Mouse (Mus musculus): Measurements from ENCODE around the gene Shisa9. TPM values are rescaled to one million over a fixed set of nuclear protein-coding genes. Genes with fewer than 3 reads are reported as not detected.

Gene Shisa9
- polyA plus RNA-seq, 1 experiment from 2014 or later: 0.99 TPM

- no peak for DNase-seq (ENCODE audit: low spot score)
- Histone ChIP-seq H3K4me3 (ENCODE audit: low read depth, low read length) (no peak overlapping the region), H3K27ac (ENCODE audit: low read depth, low read length) (no peak overlapping the region), H3K9me3 (ENCODE audit: control insufficient read depth, low read length) (no peaks in the 10 kb centered on the region), H3K4me1 (replicated peaks; ENCODE audit: control insufficient read depth, insufficient read depth, low read length) (no peaks in the 10 kb centered on the region), H3K27me3 (replicated peaks; ENCODE audit: control insufficient read depth, insufficient read depth, low read length) (no peaks in the 10 kb centered on the region), H3K4me2 (no peak overlapping the region), H3K36me3 (ENCODE audit: control insufficient read depth, insufficient read depth, low read length) (no peaks in the 10 kb centered on the region), H3K9ac (ENCODE audit: low read depth, low read length) (no peak overlapping the region)
- WGBS: 59% methylated on average over 7 of the region's 7 CpGs
- ATAC-seq (replicated peaks; ENCODE audit: low FRiP score): no peak
Observed at GRCm38 (mm10) chr16:12115040-12115856, 131.3 kb downstream of the Shisa9 start.

DNA sequence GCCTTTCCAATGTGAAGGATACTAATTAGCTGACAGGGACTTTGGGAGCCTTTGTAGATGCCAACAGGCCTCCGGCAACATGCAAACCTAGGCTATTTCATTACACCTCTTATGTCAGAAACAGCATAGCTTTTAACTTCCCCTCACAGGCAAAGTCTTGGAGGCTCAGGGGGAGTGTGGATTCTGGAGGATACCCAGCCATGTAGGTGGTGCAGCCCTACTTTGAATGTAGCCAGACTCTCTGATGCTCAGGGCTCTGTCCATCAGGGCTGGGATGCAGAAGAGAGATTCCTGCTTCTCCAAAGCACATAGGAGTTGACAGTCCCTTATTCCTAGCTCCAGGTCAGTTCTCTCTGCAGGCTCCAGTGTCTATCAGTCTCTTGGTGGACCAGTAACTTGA, 133.0 kb downstream of the Shisa9 start:
- DNase-seq (ENCODE audit: low spot score) (no peak), ATAC-seq (replicated peaks; ENCODE audit: low FRiP score) (no peak)
- Histone ChIP-seq H3K27me3 (replicated peaks; ENCODE audit: control insufficient read depth, insufficient read depth, low read length) (no peaks in the 10 kb centered on the region), H3K9me3 (ENCODE audit: control insufficient read depth, low read length) (no peaks in the 10 kb centered on the region), H3K9ac (ENCODE audit: low read depth, low read length) (no peak overlapping the region), H3K4me1 (replicated peaks; ENCODE audit: control insufficient read depth, insufficient read depth, low read length) (no peaks in the 10 kb centered on the region), H3K4me2 (no peak overlapping the region), H3K27ac (ENCODE audit: low read depth, low read length) (no peak overlapping the region), H3K4me3 (ENCODE audit: low read depth, low read length) (no peak overlapping the region), H3K36me3 (ENCODE audit: control insufficient read depth, insufficient read depth, low read length) (no peaks in the 10 kb centered on the region)
- WGBS: 91% methylated on average over 1 of the region's 1 CpGs

DNA sequence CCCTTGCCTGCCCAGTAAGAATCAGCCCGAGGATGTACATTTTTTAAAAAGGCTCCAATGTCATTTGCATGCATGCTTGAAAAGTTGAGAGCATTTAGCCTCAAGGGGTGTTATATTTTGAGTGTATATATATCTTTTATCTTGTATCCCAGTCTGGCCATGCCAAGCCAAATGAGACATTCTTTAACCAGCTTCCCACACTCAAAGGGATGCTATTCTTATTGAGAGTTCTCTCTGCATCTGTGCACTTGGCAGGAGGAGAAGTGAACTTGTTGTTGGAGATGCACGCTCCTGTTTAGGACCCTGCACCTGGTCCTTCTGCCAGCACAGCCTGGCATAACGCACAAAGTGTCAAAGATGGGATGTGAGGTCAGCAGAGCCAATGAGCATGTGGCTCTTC, 135.6 kb downstream of the Shisa9 start:
- DNase-seq (ENCODE audit: low spot score): no peak
- no peaks in the 10 kb centered on the region for H3K27me3 ChIP-seq (replicated peaks; ENCODE audit: control insufficient read depth, insufficient read depth, low read length)
- H3K36me3 ChIP-seq (ENCODE audit: control insufficient read depth, insufficient read depth, low read length): no peaks in the 10 kb centered on the region
- H3K4me3 ChIP-seq (ENCODE audit: low read depth, low read length): no peak overlapping the region
- ATAC-seq (replicated peaks; ENCODE audit: low FRiP score): no peak
- no peak overlapping the region for H3K27ac ChIP-seq (ENCODE audit: low read depth, low read length)
- WGBS: 79% methylated on average over 3 of the region's 3 CpGs
- H3K9ac ChIP-seq (ENCODE audit: low read depth, low read length): no peak overlapping the region
- H3K4me1 ChIP-seq (replicated peaks; ENCODE audit: control insufficient read depth, insufficient read depth, low read length): no peaks in the 10 kb centered on the region
- no peaks in the 10 kb centered on the region for H3K9me3 ChIP-seq (ENCODE audit: control insufficient read depth, low read length)
- no peak overlapping the region for H3K4me2 ChIP-seq

DNA sequence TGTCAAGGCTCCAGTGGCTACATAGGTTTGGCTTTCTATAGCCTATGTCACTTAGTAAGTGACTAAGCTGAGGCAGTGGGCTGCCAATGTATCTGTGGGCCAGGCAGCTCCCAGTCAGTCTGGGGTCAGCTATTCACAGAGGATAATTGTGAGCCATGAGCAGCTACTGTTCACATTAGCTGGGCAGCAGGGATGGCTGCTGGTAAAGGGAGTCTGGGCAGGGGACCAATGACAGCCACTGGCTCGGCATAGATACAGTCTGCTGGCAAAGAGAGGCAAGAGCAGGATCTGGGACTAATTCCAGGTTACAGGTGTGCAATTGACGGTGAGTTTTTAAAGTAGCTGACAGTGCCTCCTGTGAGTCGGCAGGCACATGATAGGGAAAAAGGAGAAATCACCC, 145.9 kb downstream of the Shisa9 start:
- H3K27me3 ChIP-seq (replicated peaks; ENCODE audit: control insufficient read depth, insufficient read depth, low read length): no peaks in the 10 kb centered on the region
- H3K4me1 ChIP-seq (replicated peaks; ENCODE audit: control insufficient read depth, insufficient read depth, low read length): no peaks in the 10 kb centered on the region
- no peaks in the 10 kb centered on the region for H3K36me3 ChIP-seq (ENCODE audit: control insufficient read depth, insufficient read depth, low read length)
- no peak for DNase-seq (ENCODE audit: low spot score)
- WGBS: 80% methylated on average over 3 of the region's 3 CpGs
- H3K9me3 ChIP-seq (ENCODE audit: control insufficient read depth, low read length): no peaks in the 10 kb centered on the region
- ATAC-seq (replicated peaks; ENCODE audit: low FRiP score): no peak
- no peak overlapping the region for H3K9ac ChIP-seq (ENCODE audit: low read depth, low read length)
- no peak overlapping the region for H3K27ac ChIP-seq (ENCODE audit: low read depth, low read length)
- no peak overlapping the region for H3K4me3 ChIP-seq (ENCODE audit: low read depth, low read length)
- H3K4me2 ChIP-seq: no peak overlapping the region

DNA sequence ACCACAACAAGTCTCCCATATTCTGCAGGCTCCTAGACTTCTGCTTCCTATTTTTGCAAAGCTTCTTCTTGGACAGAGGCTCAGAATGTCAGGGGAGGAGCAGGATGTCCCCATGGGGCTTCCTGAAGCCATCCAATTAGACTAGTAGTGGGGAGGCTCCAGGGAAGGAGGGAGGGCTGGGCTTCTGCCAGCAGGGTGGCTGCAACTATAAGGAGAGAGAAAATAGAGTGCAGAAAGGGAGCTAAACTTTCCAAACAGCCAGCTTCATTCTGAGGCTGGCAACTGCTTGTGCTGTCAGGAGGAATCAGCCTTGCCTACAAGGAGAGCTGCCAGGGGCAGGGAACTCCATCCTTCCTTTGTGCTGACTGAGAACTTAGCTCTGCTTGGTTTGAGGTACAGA, 162.8 kb downstream of the Shisa9 start:
- no peaks in the 10 kb centered on the region for H3K4me1 ChIP-seq (replicated peaks; ENCODE audit: control insufficient read depth, insufficient read depth, low read length)
- H3K9me3 ChIP-seq (ENCODE audit: control insufficient read depth, low read length): no peaks in the 10 kb centered on the region
- H3K4me3 ChIP-seq (ENCODE audit: low read depth, low read length): no peak overlapping the region
- no peaks in the 10 kb centered on the region for H3K27me3 ChIP-seq (replicated peaks; ENCODE audit: control insufficient read depth, insufficient read depth, low read length)
- ATAC-seq (replicated peaks; ENCODE audit: low FRiP score) (no peak), DNase-seq (ENCODE audit: low spot score) (no peak)
- no peak overlapping the region for H3K4me2 ChIP-seq
- H3K36me3 ChIP-seq (ENCODE audit: control insufficient read depth, insufficient read depth, low read length): no peaks in the 10 kb centered on the region
- H3K9ac ChIP-seq (ENCODE audit: low read depth, low read length): no peak overlapping the region
- H3K27ac ChIP-seq (ENCODE audit: low read depth, low read length): no peak overlapping the region

DNA sequence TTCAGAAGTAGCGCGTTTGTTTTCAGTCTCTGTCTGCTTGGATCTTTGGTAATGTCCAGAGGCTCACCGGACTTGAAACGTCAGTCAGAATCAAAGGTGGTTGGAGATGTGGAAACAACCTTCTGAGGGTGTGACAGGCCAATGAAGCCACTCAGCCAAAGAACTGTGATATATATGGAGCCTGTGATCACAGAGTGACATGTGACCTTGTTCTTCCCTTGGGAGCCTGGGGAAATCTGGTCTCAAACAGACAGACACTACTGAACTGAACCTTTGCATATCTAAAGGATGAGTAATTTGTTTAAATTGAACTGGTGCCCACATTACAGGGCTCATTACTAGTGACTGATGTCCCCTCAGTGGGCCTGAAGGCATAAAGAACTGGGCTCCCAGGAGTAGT, 168.1 kb downstream of the Shisa9 start:
- Histone ChIP-seq H3K4me3 (ENCODE audit: low read depth, low read length) (no peak overlapping the region), H3K36me3 (ENCODE audit: control insufficient read depth, insufficient read depth, low read length) (no peaks in the 10 kb centered on the region), H3K27ac (ENCODE audit: low read depth, low read length) (no peak overlapping the region), H3K9me3 (ENCODE audit: control insufficient read depth, low read length) (no peaks in the 10 kb centered on the region), H3K27me3 (replicated peaks; ENCODE audit: control insufficient read depth, insufficient read depth, low read length) (no peaks in the 10 kb centered on the region), H3K4me1 (replicated peaks; ENCODE audit: control insufficient read depth, insufficient read depth, low read length) (no peaks in the 10 kb centered on the region), H3K9ac (ENCODE audit: low read depth, low read length) (no peak overlapping the region), H3K4me2 (no peak overlapping the region)
- WGBS: 80% methylated on average over 4 of the region's 4 CpGs
- DNase-seq (ENCODE audit: low spot score) (no peak), ATAC-seq (replicated peaks; ENCODE audit: low FRiP score) (no peak)

DNA sequence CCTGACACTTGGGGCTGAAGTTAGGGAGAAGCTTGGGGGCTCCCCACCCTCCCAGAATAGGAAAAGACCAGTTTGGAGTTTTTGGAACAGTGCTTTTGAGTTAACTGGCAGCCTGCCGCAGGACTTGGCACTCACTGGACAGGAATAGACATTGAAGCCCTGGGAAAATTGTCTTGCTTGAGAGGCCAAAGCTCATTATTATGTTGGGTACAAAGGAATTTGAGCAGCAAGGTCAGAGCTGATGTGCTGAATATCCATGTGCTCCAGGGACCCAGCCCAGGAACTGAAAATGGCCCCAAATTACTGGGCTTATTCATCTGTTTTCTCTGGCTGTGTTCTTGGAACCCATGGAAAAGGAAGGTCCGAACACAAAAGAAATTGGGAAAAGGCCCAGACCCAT, 170.6 kb downstream of the Shisa9 start:
- ATAC-seq (replicated peaks; ENCODE audit: low FRiP score): no peak

DNA sequence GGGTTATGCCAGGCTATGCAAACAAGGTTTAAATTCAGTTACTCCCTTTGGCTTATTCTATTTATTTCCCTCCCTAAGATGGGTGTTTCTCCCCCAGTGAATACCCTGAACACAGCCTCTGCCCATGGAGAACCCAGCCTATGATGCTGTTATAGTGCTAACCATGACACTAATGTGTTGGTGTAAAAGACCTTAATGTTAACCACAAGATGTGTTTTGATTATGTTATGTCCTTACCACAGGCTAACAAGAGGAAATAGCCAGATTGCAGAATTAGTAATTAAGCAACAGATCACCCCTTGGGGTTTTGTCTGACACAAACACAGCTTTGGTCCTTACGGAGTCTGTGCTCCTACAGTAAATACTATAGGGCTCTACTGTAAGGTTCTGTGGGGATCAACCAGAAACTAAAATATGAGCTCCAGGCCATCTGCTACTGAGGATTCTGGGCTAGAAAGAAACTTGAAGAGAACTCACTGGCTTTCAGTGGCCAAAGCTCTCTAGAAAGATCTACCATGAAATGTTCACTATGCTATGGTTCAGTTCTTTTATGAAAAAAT, 189.6 kb downstream of the Shisa9 start:
- WGBS: 85% methylated on average over 1 of the region's 1 CpGs
- DNase-seq (ENCODE audit: low spot score) (no peak), ATAC-seq (replicated peaks; ENCODE audit: low FRiP score) (no peak)
- Histone ChIP-seq H3K4me2 (no peak overlapping the region), H3K9ac (ENCODE audit: low read depth, low read length) (no peak overlapping the region), H3K36me3 (ENCODE audit: control insufficient read depth, insufficient read depth, low read length) (no peaks in the 10 kb centered on the region), H3K9me3 (ENCODE audit: control insufficient read depth, low read length) (no peaks in the 10 kb centered on the region), H3K27ac (ENCODE audit: low read depth, low read length) (no peak overlapping the region), H3K4me1 (replicated peaks; ENCODE audit: control insufficient read depth, insufficient read depth, low read length) (no peaks in the 10 kb centered on the region), H3K4me3 (ENCODE audit: low read depth, low read length) (no peak overlapping the region), H3K27me3 (replicated peaks; ENCODE audit: control insufficient read depth, insufficient read depth, low read length) (no peaks in the 10 kb centered on the region)

More for the DNA sequence above, 170.6 kb downstream of the Shisa9 start:
- H3K9me3 ChIP-seq (ENCODE audit: control insufficient read depth, low read length): no peaks in the 10 kb centered on the region
- H3K4me3 ChIP-seq (ENCODE audit: low read depth, low read length): no peak overlapping the region
- 90% methylated on average over 2 of the region's 2 CpGs for WGBS
- no peaks in the 10 kb centered on the region for H3K27me3 ChIP-seq (replicated peaks; ENCODE audit: control insufficient read depth, insufficient read depth, low read length)
- no peaks in the 10 kb centered on the region for H3K4me1 ChIP-seq (replicated peaks; ENCODE audit: control insufficient read depth, insufficient read depth, low read length)
- no peak overlapping the region for H3K4me2 ChIP-seq
- DNase-seq (ENCODE audit: low spot score): no peak
- H3K9ac ChIP-seq (ENCODE audit: low read depth, low read length): no peak overlapping the region
- no peaks in the 10 kb centered on the region for H3K36me3 ChIP-seq (ENCODE audit: control insufficient read depth, insufficient read depth, low read length)
- no peak overlapping the region for H3K27ac ChIP-seq (ENCODE audit: low read depth, low read length)

GRCm38 (mm10) chr16:12178031-12178430, 194.1 kb downstream of the Shisa9 start:
- WGBS: 59% methylated on average over 2 of the region's 2 CpGs

More at GRCm38 (mm10) chr16:12178031-12178430, 194.1 kb downstream of the Shisa9 start:
- no peak overlapping the region for H3K4me3 ChIP-seq (ENCODE audit: low read depth, low read length)
- ATAC-seq (replicated peaks; ENCODE audit: low FRiP score): no peak
- no peaks in the 10 kb centered on the region for H3K27me3 ChIP-seq (replicated peaks; ENCODE audit: control insufficient read depth, insufficient read depth, low read length)
- H3K4me1 ChIP-seq (replicated peaks; ENCODE audit: control insufficient read depth, insufficient read depth, low read length): no peaks in the 10 kb centered on the region
- no peak overlapping the region for H3K9ac ChIP-seq (ENCODE audit: low read depth, low read length)
- no peaks in the 10 kb centered on the region for H3K9me3 ChIP-seq (ENCODE audit: control insufficient read depth, low read length)
- no peaks in the 10 kb centered on the region for H3K36me3 ChIP-seq (ENCODE audit: control insufficient read depth, insufficient read depth, low read length)
- DNase-seq (ENCODE audit: low spot score): no peak
- no peak overlapping the region for H3K4me2 ChIP-seq
- H3K27ac ChIP-seq (ENCODE audit: low read depth, low read length): no peak overlapping the region

Measured in liver, embryonic 11.5 days (tissue).